Comparison of ENCODE assay signal across 11 mouse cellular contexts in genomic region chr8:6207617-6208349, GRCm38 (mm10).
DNase-seq lines count a peak whose midpoint lies in the region; ATAC-seq lines count a peak whose summit lies in the region.
"Had no signal": no experiment of that assay in that cellular context is flagged by ENCODE, and none has a peak within 500 bp of the region (broad histone marks: within the 10 kb centered on the region; RNA-seq: fewer than 3 reads in every experiment).

No protein-coding gene starts in this region.

- H3K27ac ChIP-seq in forebrain, embryonic 15.5 days (replicated peaks), result no peak overlapping the region; the same call in 1 of the 2 replicates
- no peak overlapping the region for H3K27ac ChIP-seq in neural tube, embryonic 15.5 days (replicated peaks)
- H3K27ac ChIP-seq: embryonic facial prominence, embryonic 12.5 days had no signal

- no peak overlapping the region for H3K4me2 ChIP-seq in forebrain, embryonic 15.5 days (replicated peaks)
- H3K4me2 ChIP-seq in neural tube, embryonic 15.5 days, result no peak overlapping the region
- H3K4me2 ChIP-seq: embryonic facial prominence, embryonic 12.5 days had no signal

- peaks cover 7% of the 10 kb centered on the region for H3K4me1 ChIP-seq in forebrain, embryonic 15.5 days
- H3K4me1 ChIP-seq in neural tube, embryonic 15.5 days, result peaks cover 6% of the 10 kb centered on the region; the same call in 1 of the 2 replicates
- H3K4me1 ChIP-seq: embryonic facial prominence, embryonic 12.5 days; megakaryocyte, embryonic 14.5 days had no signal

- WGBS in forebrain, embryonic 15.5 days, result 24% methylated on average over 2 of the region's 2 CpGs
- WGBS in neural tube, embryonic 15.5 days, result 22% methylated on average over 2 of the region's 2 CpGs

- DNase-seq in layer of hippocampus, adult 8-10 months (ENCODE audit: low spot score in 2 of 2), result peak; percentile 2 to 8
- DNase-seq in layer of hippocampus, adult 11-12 months (ENCODE audit: low spot score), result no peak
- peak; percentile 24 for DNase-seq in mesoderm, embryonic 11.5 days (ENCODE audit: low read depth, low spot score)
- DNase-seq in testis, postnatal 14 days (ENCODE audit: low spot score), result no peak
- DNase-seq: kidney, adult 2 months; liver, postnatal 0 days had no signal

- H3K9ac ChIP-seq in forebrain, embryonic 15.5 days (replicated peaks), result no peak overlapping the region
- H3K9ac ChIP-seq in neural tube, embryonic 15.5 days (replicated peaks), result no peak overlapping the region
- H3K9ac ChIP-seq: embryonic facial prominence, embryonic 12.5 days; liver, postnatal 0 days had no signal

- ATAC-seq in forebrain, embryonic 15.5 days (replicated peaks), result peak; percentile 96
- peak; percentile 53; the same call in 1 of the 2 replicates for ATAC-seq in neural tube, embryonic 15.5 days (ENCODE audit: low FRiP score)
- no peak for ATAC-seq in megakaryocyte, adult 5-6 weeks (ENCODE audit: poor library complexity, severe bottlenecking)
- ATAC-seq: liver, postnatal 0 days had no signal

- no peaks in the 10 kb centered on the region for H3K36me3 ChIP-seq in forebrain, embryonic 15.5 days
- no peaks in the 10 kb centered on the region for H3K36me3 ChIP-seq in neural tube, embryonic 15.5 days
- H3K36me3 ChIP-seq: embryonic facial prominence, embryonic 12.5 days had no signal

- no peaks in the 10 kb centered on the region for H3K9me3 ChIP-seq in forebrain, embryonic 15.5 days
- H3K9me3 ChIP-seq in neural tube, embryonic 15.5 days (replicated peaks), result no peaks in the 10 kb centered on the region
- H3K9me3 ChIP-seq: embryonic facial prominence, embryonic 12.5 days; megakaryocyte, embryonic 14.5 days had no signal

- no peak overlapping the region for H3K4me3 ChIP-seq in forebrain, embryonic 15.5 days
- H3K4me3 ChIP-seq in neural tube, embryonic 15.5 days (replicated peaks), result no peak overlapping the region
- H3K4me3 ChIP-seq: embryonic facial prominence, embryonic 12.5 days; megakaryocyte, embryonic 14.5 days had no signal

- no peaks in the 10 kb centered on the region for H3K27me3 ChIP-seq in forebrain, embryonic 15.5 days
- H3K27me3 ChIP-seq in neural tube, embryonic 15.5 days (replicated peaks), result no peaks in the 10 kb centered on the region
- H3K27me3 ChIP-seq: embryonic facial prominence, embryonic 12.5 days; megakaryocyte, embryonic 14.5 days had no signal

Comparison
In these comparisons a context has a peak if more than half of its experiments do, and no peak if none do; other contexts are left out.
1. DNase-seq: peak in layer of hippocampus, adult 8-10 months (2 of 2) and mesoderm, embryonic 11.5 days (single experiment); none in layer of hippocampus, adult 11-12 months (single experiment) and testis, postnatal 14 days (single experiment).